Mouse (Mus musculus): Measurements from ENCODE around the gene Krt8. TPM values are rescaled to one million over a fixed set of nuclear protein-coding genes. Genes with fewer than 3 reads are reported as not detected.

Krt8 gene
- total and polyA plus RNA-seq, 3 experiments: 0.62 to 1.7 (median 1.7) TPM

- peak; percentile 25 for DNase-seq
These were observed 30.0 kb downstream of the Krt8 start for GRCm38 (mm10) chr15:101974083-101974845.

DNA sequence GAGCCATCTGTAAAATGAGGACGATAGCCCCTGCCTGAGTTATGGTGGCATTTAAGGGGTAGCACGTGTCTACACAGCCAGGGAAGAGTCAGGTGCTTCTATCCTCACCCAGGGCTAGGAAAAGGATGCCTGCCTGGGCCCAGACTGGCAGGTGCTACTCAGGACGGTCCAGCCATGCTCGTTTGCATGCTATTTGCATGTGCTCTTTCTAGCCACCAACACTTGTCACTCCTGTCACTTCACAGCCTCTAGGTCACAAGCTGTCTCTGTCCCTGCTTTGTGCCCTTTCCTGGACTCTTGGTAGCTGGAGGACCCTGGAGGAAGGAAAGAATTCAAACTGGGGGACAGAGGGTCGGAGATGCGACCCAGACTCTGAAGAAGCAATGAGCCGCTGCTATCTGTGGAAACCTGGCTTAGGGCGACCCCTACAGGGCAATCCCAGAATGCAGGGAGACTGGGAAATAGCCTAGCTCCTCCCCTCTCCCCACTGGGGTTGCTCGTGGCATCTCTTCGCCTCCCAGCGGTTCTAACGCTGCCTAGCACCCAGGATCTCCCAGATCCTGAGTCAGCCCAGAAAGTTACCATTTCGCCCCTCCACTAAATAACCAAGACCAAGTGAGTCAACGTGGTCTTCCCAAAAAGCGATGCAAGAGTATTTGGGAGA lies 30.7 kb downstream of the Krt8 start:
- DNase-seq: peak; percentile 93

DNA sequence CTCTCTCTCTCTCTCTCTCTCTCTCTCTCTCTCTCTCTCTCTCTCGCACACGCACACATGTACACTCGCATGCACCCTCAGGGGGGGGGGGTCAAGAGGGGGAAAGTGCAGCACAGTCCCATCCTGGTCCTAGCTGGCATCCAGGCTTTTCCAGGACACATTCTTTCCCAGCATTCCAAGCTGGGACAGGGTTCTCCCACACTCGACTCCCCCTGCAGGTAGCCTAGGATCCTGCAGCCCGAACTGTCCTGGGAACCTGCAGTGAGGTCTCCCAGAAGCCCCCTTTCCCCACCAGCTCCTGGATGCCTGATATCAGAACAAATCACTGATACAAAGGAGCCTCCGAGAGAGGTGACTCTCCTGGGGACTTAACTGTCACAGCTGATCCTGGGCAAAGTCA lies 33.7 kb downstream of the Krt8 start:
- peak; percentile 44 for DNase-seq

- no peak for DNase-seq
These were observed 37.5 kb downstream of the Krt8 start for GRCm38 (mm10) chr15:101966808-101967207.

DNA sequence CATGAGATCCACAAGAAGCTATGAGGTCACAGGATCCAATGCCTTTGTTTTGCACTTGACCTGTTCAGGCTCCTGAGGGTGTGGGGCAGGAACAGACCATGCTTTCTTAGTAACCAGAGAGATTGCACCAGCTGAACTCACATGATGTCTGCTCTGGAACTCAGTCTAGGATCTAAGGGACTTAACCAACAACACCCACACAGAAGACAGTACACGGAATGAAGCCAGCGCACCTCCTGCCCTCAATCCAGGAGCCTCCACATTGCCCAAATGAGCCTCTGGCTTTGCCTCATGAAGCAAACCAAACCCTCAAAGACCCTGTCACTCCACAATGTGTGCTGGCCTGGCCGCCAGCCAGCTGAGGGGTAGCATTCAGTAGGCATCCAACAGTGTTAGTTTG lies 45.4 kb downstream of the Krt8 start:
- DNase-seq: no peak

DNA sequence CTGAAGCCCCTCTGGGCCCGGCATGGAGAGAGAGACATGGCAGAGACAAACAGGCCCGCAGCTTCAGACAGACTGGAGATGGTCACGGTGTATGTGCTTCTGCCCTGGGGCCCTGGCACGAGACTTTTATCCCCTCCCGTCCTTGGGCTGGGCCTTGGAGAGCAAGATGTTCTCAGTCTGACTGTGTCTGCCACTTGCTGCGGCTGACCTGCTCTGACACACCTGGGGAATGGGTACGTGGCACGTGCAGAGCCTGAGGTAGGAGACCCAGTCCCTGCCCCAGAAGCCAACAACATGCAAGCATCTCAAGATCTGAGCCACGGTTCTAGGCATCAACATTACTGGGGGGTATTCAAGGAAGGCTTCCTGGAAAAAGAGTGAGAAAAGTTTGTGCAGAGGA lies 50.1 kb downstream of the Krt8 start, which contains the start of gene Krt78:
TSS of gene Krt78 (minus strand) at position 101 of the 400 bp plus-strand sequence.
- DNase-seq: no peak

GRCm38 (mm10) chr15:101952733-101953474 lies 51.4 kb downstream of the Krt8 start:
- no peak for DNase-seq

Other genes with a start within 250 kb of the Krt8 start
- gene Krt72, start 218.0 kb downstream of the Krt8 start, total RNA-seq (2021): not detected
- not detected in 2 replicates for gene Krt72, start 218.0 kb downstream of the Krt8 start, polyA plus RNA-seq (2012; rRNA removed)
- gene Krt73, start 202.1 kb downstream of the Krt8 start, total RNA-seq (2021): not detected
- gene Krt73, start 202.1 kb downstream of the Krt8 start, polyA plus RNA-seq (2012; rRNA removed): not detected in 2 replicates
- not detected for gene Krt2, start 186.3 kb downstream of the Krt8 start, total RNA-seq (2021)
- not detected in 2 replicates for gene Krt2, start 186.3 kb downstream of the Krt8 start, polyA plus RNA-seq (2012; rRNA removed)
- under 1 TPM; 0.10 to 0.17 TPM for gene Krt1, start 153.7 kb downstream of the Krt8 start, total RNA-seq (2021)
- 0.68 and 1.2 TPM in 2 replicates for gene Krt1, start 153.7 kb downstream of the Krt8 start, polyA plus RNA-seq (2012; rRNA removed)
- gene Krt77, start 134.8 kb downstream of the Krt8 start, total RNA-seq (2021): not detected
- not detected in 2 replicates for gene Krt77, start 134.8 kb downstream of the Krt8 start, polyA plus RNA-seq (2012; rRNA removed)
- not detected for gene Krt76, start 111.6 kb downstream of the Krt8 start, total RNA-seq (2021)
- not detected in 2 replicates for gene Krt76, start 111.6 kb downstream of the Krt8 start, polyA plus RNA-seq (2012; rRNA removed)
- gene Krt4, start 79.7 kb downstream of the Krt8 start, total RNA-seq (2021): not detected
- 0.08 and 0.33 TPM in 2 replicates for gene Krt4, start 79.7 kb downstream of the Krt8 start, polyA plus RNA-seq (2012; rRNA removed)
- 1 to 10 TPM; 1.1 to 2.3 TPM for gene Krt79, start 64.2 kb downstream of the Krt8 start, total RNA-seq (2021)
- gene Krt79, start 64.2 kb downstream of the Krt8 start, polyA plus RNA-seq (2012; rRNA removed): 0.26 and 1.8 TPM in 2 replicates
- gene Krt78, start 50.2 kb downstream of the Krt8 start, total RNA-seq (2021): not detected
- not detected in 2 replicates for gene Krt78, start 50.2 kb downstream of the Krt8 start, polyA plus RNA-seq (2012; rRNA removed)
- gene Krt18, start 23.7 kb upstream of the Krt8 start, total RNA-seq (2021): 1 to 10 TPM; 1.6 to 2.5 TPM
- 0.61 and 1.1 TPM in 2 replicates for gene Krt18, start 23.7 kb upstream of the Krt8 start, polyA plus RNA-seq (2012; rRNA removed)
- 100 to 1,000 TPM; 230 to 238 TPM for gene Eif4b, start 69.3 kb upstream of the Krt8 start, total RNA-seq (2021)
- gene Eif4b, start 69.3 kb upstream of the Krt8 start, polyA plus RNA-seq (2012; rRNA removed): 28.8 and 43.7 TPM in 2 replicates
- gene Tns2, start 95.9 kb upstream of the Krt8 start, total RNA-seq (2021): 10 to 100 TPM; 75.2 to 91.8 TPM
- 101 and 107 TPM in 2 replicates for gene Tns2, start 95.9 kb upstream of the Krt8 start, polyA plus RNA-seq (2012; rRNA removed)
- gene Spryd3, start 131.8 kb upstream of the Krt8 start, total RNA-seq (2021): 10 to 100 TPM; 27.4 to 48.9 TPM
- gene Spryd3, start 131.8 kb upstream of the Krt8 start, polyA plus RNA-seq (2012; rRNA removed): 38.3 and 48.4 TPM in 2 replicates
- 10 to 100 TPM; 37.7 to 71.0 TPM for gene Igfbp6, start 139.9 kb upstream of the Krt8 start, total RNA-seq (2021)
- 65.0 and 78.9 TPM in 2 replicates for gene Igfbp6, start 139.9 kb upstream of the Krt8 start, polyA plus RNA-seq (2012; rRNA removed)
- gene Soat2, start 146.0 kb upstream of the Krt8 start, total RNA-seq (2021): under 1 TPM; 0.35 to 0.49 TPM
- 0.88 and 0.92 TPM in 2 replicates for gene Soat2, start 146.0 kb upstream of the Krt8 start, polyA plus RNA-seq (2012; rRNA removed)
- 10 to 100 TPM; 48.6 to 60.7 TPM for gene Zfp740, start 198.8 kb upstream of the Krt8 start, total RNA-seq (2021)
- gene Zfp740, start 198.8 kb upstream of the Krt8 start, polyA plus RNA-seq (2012; rRNA removed): 13.9 and 14.4 TPM in 2 replicates
- gene Csad, start 200.2 kb upstream of the Krt8 start, total RNA-seq (2021): 100 to 1,000 TPM in 1 of 2 experiments, 10 to 100 TPM in 1; 71.2 to 106 TPM
- gene Csad, start 200.2 kb upstream of the Krt8 start, polyA plus RNA-seq (2012; rRNA removed): 128 and 216 TPM in 2 replicates
- 1 to 10 TPM; 2.0 to 4.7 TPM for gene Itgb7, start 227.5 kb upstream of the Krt8 start, total RNA-seq (2021)
- 2.3 and 2.4 TPM in 2 replicates for gene Itgb7, start 227.5 kb upstream of the Krt8 start, polyA plus RNA-seq (2012; rRNA removed)